Mouse (Mus musculus) gastrocnemius, postnatal 25 days (tissue): Measurements from ENCODE around the gene Gal3st4. TPM values are rescaled to one million over a fixed set of nuclear protein-coding genes. Genes with fewer than 3 reads are reported as not detected.

ENCODE experiments used
- total RNA-seq, 2 experiments: library from RNA; stranded (reverse); gene quantifications; 1 replicate in 1 of 2; 2 replicates in 1 of 2; pipeline ENCODE4 v1.2.3; 2021

Gal3st4 gene
- total RNA-seq, 2 experiments from 2014 or later: 0.19 to 0.41 TPM

Other genes with a start within 250 kb of the Gal3st4 start
- gene Smok3c, start 219.6 kb downstream of the Gal3st4 start, total RNA-seq: not detected
- 1 to 10 TPM; 8.4 to 9.1 TPM for gene Zkscan1, start 187.8 kb downstream of the Gal3st4 start, total RNA-seq
- 10 to 100 TPM; 11.0 to 11.9 TPM for gene Zscan21, start 155.9 kb downstream of the Gal3st4 start, total RNA-seq
- gene Zfp113, start 117.1 kb downstream of the Gal3st4 start, total RNA-seq: 1 to 10 TPM; 4.0 to 4.4 TPM
- gene Cops6, start 111.8 kb downstream of the Gal3st4 start, total RNA-seq: 10 to 100 TPM; 93.9 to 95.7 TPM
- 1 to 10 TPM; 5.8 to 7.8 TPM for gene Ap4m1, start 100.8 kb downstream of the Gal3st4 start, total RNA-seq
- 10 to 100 TPM in 1 of 2 experiments, 1 to 10 TPM in 1; 8.9 to 10.3 TPM for gene Mcm7, start 100.4 kb downstream of the Gal3st4 start, total RNA-seq
- 10 to 100 TPM; 27.0 to 29.6 TPM for gene Taf6, start 85.4 kb downstream of the Gal3st4 start, total RNA-seq
- gene Cnpy4, start 85.4 kb downstream of the Gal3st4 start, total RNA-seq: 1 to 10 TPM; 3.5 to 5.8 TPM
- gene Mblac1, start 78.5 kb downstream of the Gal3st4 start, total RNA-seq: 1 to 10 TPM; 1.6 to 2.1 TPM
- gene Nxpe5, start 46.9 kb downstream of the Gal3st4 start, total RNA-seq: under 1 TPM; 0.40 to 0.54 TPM
- gene Lamtor4, start 17.4 kb downstream of the Gal3st4 start, total RNA-seq: 10 to 100 TPM; 48.3 to 50.8 TPM
- gene BC037034, start 8.8 kb downstream of the Gal3st4 start, total RNA-seq: 1 to 10 TPM; 2.6 to 3.0 TPM
- gene Gm43720, start 7.1 kb upstream of the Gal3st4 start, total RNA-seq: not detected
- under 1 TPM in 1 of 2 experiments, not detected in 1; 0.27 TPM for gene Gpc2, start 7.2 kb upstream of the Gal3st4 start, total RNA-seq
- gene Stag3, start 7.4 kb upstream of the Gal3st4 start, total RNA-seq: under 1 TPM in 1 of 2 experiments, not detected in 1; 0.19 TPM
- not detected for gene Pvrig, start 69.1 kb upstream of the Gal3st4 start, total RNA-seq
- gene Zfp157, start 168.6 kb upstream of the Gal3st4 start, total RNA-seq: 1 to 10 TPM; 2.1 to 2.9 TPM